ENCODE assay signal across 11 mouse cellular contexts in genomic region chr17:80138434-80139162, GRCm38 (mm10). TPM values are rescaled to one million over a fixed set of nuclear protein-coding genes. Genes with fewer than 3 reads are reported as not detected.
DNase-seq lines count a peak whose midpoint lies in the region; ATAC-seq and TF ChIP-seq lines count a peak whose summit lies in the region.
"Had no signal": no experiment of that assay in that cellular context is flagged by ENCODE, and none has a peak within 500 bp of the region (broad histone marks: within the 10 kb centered on the region; RNA-seq: fewer than 3 reads in every experiment).

No protein-coding gene starts in this region.

- no peaks in the 10 kb centered on the region for H3K9me3 ChIP-seq in lung, embryonic 14.5 days (ENCODE audit: low read depth, low read length)
- H3K9me3 ChIP-seq in stomach, postnatal 0 days (ENCODE audit: control insufficient read depth, low read length) = no peaks in the 10 kb centered on the region

- DNase-seq in heart, adult 2 months = peak; percentile 42 to 50
- DNase-seq in heart, postnatal 25 days (ENCODE audit: low spot score) = no peak
- DNase-seq in spleen, adult 2 months (ENCODE audit: low read depth in 1 of 2, low spot score in 2 of 2) = peak in 1 of 2 experiments; percentile 13
- DNase-seq in spleen, postnatal 14 days (ENCODE audit: low spot score in 2 of 2) = no peak
- DNase-seq in lung, embryonic 14.5 days = peak; percentile 61
- DNase-seq in splenic B cell, adult 2 months (ENCODE audit: low read depth, low spot score) = peak; percentile 15
- no peak for DNase-seq in stomach, postnatal 0 days (ENCODE audit: low spot score)
- DNase-seq: cerebellum, adult 8-10 months had no signal

- no peak overlapping the region for H3K4me2 ChIP-seq in lung, embryonic 14.5 days
- no peak overlapping the region for H3K4me2 ChIP-seq in stomach, postnatal 0 days (replicated peaks; ENCODE audit: low read depth)

- H3K4me1 ChIP-seq in heart, adult 2 months (ENCODE audit: control insufficient read depth, insufficient read depth, low read length) = no peaks in the 10 kb centered on the region
- peaks cover 15% of the 10 kb centered on the region; the same call in 1 of the 2 replicates for H3K4me1 ChIP-seq in spleen, adult 2 months (ENCODE audit: control insufficient read depth, insufficient read depth, insufficient read length)
- no peaks in the 10 kb centered on the region for H3K4me1 ChIP-seq in lung, embryonic 14.5 days (ENCODE audit: insufficient read depth)
- H3K4me1 ChIP-seq in stomach, postnatal 0 days (replicated peaks; ENCODE audit: control insufficient read depth, insufficient read depth) = no peaks in the 10 kb centered on the region

- no peak for TF ChIP-seq CTCF in heart, adult 2 months (IDR thresholded peaks at IDR 0.05)
- no peak for TF ChIP-seq CTCF in spleen, adult 2 months (IDR thresholded peaks at IDR 0.05; ENCODE audit: extremely low read depth, insufficient read depth, insufficient read length, insufficient replicate concordance)
- no peak for TF ChIP-seq CTCF in lung, embryonic 14.5 days (IDR thresholded peaks at IDR 0.05; ENCODE audit: low read depth)
- TF ChIP-seq CTCF in stomach, postnatal 0 days (IDR thresholded peaks at IDR 0.05; ENCODE audit: low read depth) = no peak

- TF ChIP-seq EP300 in heart, adult 2 months (IDR thresholded peaks at IDR 0.05; ENCODE audit: insufficient read depth, low read depth, low read length) = no peak
- TF ChIP-seq EP300 in stomach, postnatal 0 days (optimal IDR thresholded peaks at IDR 0.05) = no peak

- H3K27me3 ChIP-seq in heart, adult 2 months (ENCODE audit: control insufficient read depth, insufficient read depth, low read length) = no peaks in the 10 kb centered on the region
- H3K27me3 ChIP-seq in spleen, adult 2 months (ENCODE audit: control insufficient read depth, insufficient read depth, low read length) = peaks cover 1% of the 10 kb centered on the region; the same call in 1 of the 2 replicates
- H3K27me3 ChIP-seq in lung, embryonic 14.5 days (ENCODE audit: insufficient read depth, low read length) = no peaks in the 10 kb centered on the region
- no peaks in the 10 kb centered on the region for H3K27me3 ChIP-seq in splenic B cell, adult 2 months (ENCODE audit: control insufficient read depth, insufficient read depth, low read length, poor library complexity, severe bottlenecking)
- no peaks in the 10 kb centered on the region for H3K27me3 ChIP-seq in stomach, postnatal 0 days (ENCODE audit: control insufficient read depth, insufficient read depth, low read length)

- H3K27ac ChIP-seq in heart, adult 2 months = no peak overlapping the region
- 0 out of 2 replicates have a peak overlapping the region, but pooled peaks have one; percentile 16 for H3K27ac ChIP-seq in spleen, adult 2 months (ENCODE audit: insufficient read depth, low read length)
- no peak overlapping the region for H3K27ac ChIP-seq in lung, embryonic 14.5 days (ENCODE audit: low read depth)
- H3K27ac ChIP-seq in stomach, postnatal 0 days (replicated peaks) = no peak overlapping the region
- H3K27ac ChIP-seq: liver, embryonic 14.5 days had no signal

- no peak for ATAC-seq in lung, embryonic 14.5 days (ENCODE audit: insufficient read depth)
- no peak for ATAC-seq in stomach, postnatal 0 days (ENCODE audit: low FRiP score, low TSS enrichment)
- ATAC-seq in CD4-positive, CD25-positive, alpha-beta regulatory T cell, adult 4 months = no peak
- ATAC-seq: forebrain, embryonic 14.5 days had no signal

- no peaks in the 10 kb centered on the region for H3K79me2 ChIP-seq in heart, adult 2 months (replicated peaks; ENCODE audit: control insufficient read depth, insufficient read depth, low read length)

- no peak for TF ChIP-seq POLR2A in heart, adult 2 months (IDR thresholded peaks at IDR 0.05; ENCODE audit: insufficient read depth, low read depth, low read length)
- TF ChIP-seq POLR2A in spleen, adult 2 months (IDR thresholded peaks at IDR 0.05; ENCODE audit: low read depth, low read length) = no peak

- H3K36me3 ChIP-seq in heart, adult 2 months (ENCODE audit: control insufficient read depth, insufficient read depth, low read length) = no peaks in the 10 kb centered on the region; the same call in 1 of the 2 replicates
- no peaks in the 10 kb centered on the region for H3K36me3 ChIP-seq in spleen, adult 2 months (ENCODE audit: control insufficient read depth, insufficient read depth, low read length)
- no peaks in the 10 kb centered on the region for H3K36me3 ChIP-seq in lung, embryonic 14.5 days (ENCODE audit: insufficient read depth)
- H3K36me3 ChIP-seq in splenic B cell, adult 2 months (ENCODE audit: control insufficient read depth, insufficient read depth, low read length, poor library complexity, severe bottlenecking) = no peaks in the 10 kb centered on the region
- H3K36me3 ChIP-seq in stomach, postnatal 0 days (ENCODE audit: control insufficient read depth, insufficient read depth, low read length) = no peaks in the 10 kb centered on the region

- no peak overlapping the region for H3K4me3 ChIP-seq in heart, adult 2 months
- H3K4me3 ChIP-seq in spleen, adult 2 months (ENCODE audit: extremely low read depth, insufficient read depth, insufficient read length) = no peak overlapping the region
- no peak overlapping the region for H3K4me3 ChIP-seq in lung, embryonic 14.5 days (ENCODE audit: low read depth, low read length)
- H3K4me3 ChIP-seq in stomach, postnatal 0 days (ENCODE audit: low read depth, low read length) = no peak overlapping the region

- no peak overlapping the region for H3K9ac ChIP-seq in heart, adult 2 months (ENCODE audit: low read depth, low read length)
- H3K9ac ChIP-seq in lung, embryonic 14.5 days = no peak overlapping the region
- no peak overlapping the region for H3K9ac ChIP-seq in stomach, postnatal 0 days (ENCODE audit: low read length)
- H3K9ac ChIP-seq: liver, embryonic 14.5 days had no signal

- WGBS in heart, adult 2 months = 65% methylated on average over 17 of the region's 17 CpGs
- 36% methylated on average over 17 of the region's 17 CpGs for WGBS in spleen, adult 2 months
- WGBS in lung, embryonic 14.5 days = 61% methylated on average over 17 of the region's 17 CpGs
- 71% methylated on average over 17 of the region's 17 CpGs for WGBS in stomach, postnatal 0 days

- intact Hi-C loops in heart, adult 2 months (cut with DNase I) = no loop called here
- intact Hi-C loops in heart, postnatal 25 days (cut with DNase I) = no loop called here

RNA-seq across cellular contexts. Expression of gene Galm, which starts 11.3 kb away (rescaled TPM):
- 10 to 100 TPM; 17.9 to 19.8 TPM for total RNA-seq in heart, adult 2 months (2021)
- 19.6 and 44.5 TPM in 2 replicates for polyA plus RNA-seq in heart, adult 2 months (2012; rRNA removed)
- total RNA-seq in heart, postnatal 25 days (2021) = 10 to 100 TPM; 14.1 to 14.5 TPM
- 2.4 and 2.5 TPM in 2 replicates for polyA plus RNA-seq in spleen, adult 2 months (2012; rRNA removed)
- polyA plus RNA-seq in lung, embryonic 14.5 days (2014; fragmentation: Nextera tagmentation; extraction: Ambion mirVana) = 15.8 and 19.2 TPM in 2 replicates
- 31.6 and 34.3 TPM in 2 replicates for polyA plus RNA-seq in stomach, postnatal 0 days (2015; fragmentation: Nextera tagmentation; extraction: Ambion mirVana)
- 10 to 100 TPM; 51.3 to 58.6 TPM for polyA plus RNA-seq in CD4-positive, CD25-positive, alpha-beta regulatory T cell, adult 4 months (2017; shearing (Covaris generic))

Comparison
In these comparisons a context has a peak if more than half of its experiments do, and no peak if none do; other contexts are left out.
1. DNase-seq: peak in heart, adult 2 months (2 of 2), lung, embryonic 14.5 days (single experiment) and splenic B cell, adult 2 months (single experiment); none in heart, postnatal 25 days (single experiment), spleen, postnatal 14 days (0 of 2) and stomach, postnatal 0 days (single experiment).